26 mouse cellular contexts compared by ENCODE assay signal in the genomic region with DNA sequence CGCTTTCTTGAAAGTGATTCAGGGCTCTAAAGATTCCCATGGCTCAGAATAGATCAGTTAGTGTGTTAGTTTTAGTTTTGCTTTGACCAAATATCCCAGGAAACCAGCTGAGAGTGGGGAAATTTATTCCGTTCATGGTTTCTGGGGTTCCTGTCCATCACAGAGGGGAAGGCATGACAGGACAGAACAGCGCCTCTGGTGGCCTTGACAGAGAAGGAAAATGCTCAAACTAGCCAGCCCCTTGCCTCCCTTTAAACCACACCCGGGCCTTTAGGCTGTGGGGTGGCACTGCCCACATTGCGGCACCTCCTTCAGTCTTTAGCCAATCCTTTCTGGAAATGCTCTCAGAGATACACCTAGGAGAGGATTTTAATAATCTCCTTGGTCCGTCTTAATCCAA.
DNase-seq lines count a peak whose midpoint lies in the region; ATAC-seq and TF ChIP-seq lines count a peak whose summit lies in the region.
"Had no signal": no experiment of that assay in that cellular context is flagged by ENCODE, and none has a peak within 500 bp of the region (broad histone marks: within the 10 kb centered on the region; RNA-seq: fewer than 3 reads in every experiment).

No protein-coding gene starts in this region.

- H3K27me3 ChIP-seq in liver, postnatal 0 days (ENCODE audit: insufficient read depth, low read length), result peaks cover 8% of the 10 kb centered on the region
- H3K27me3 ChIP-seq in MEL (ENCODE audit: control insufficient read depth in 1 of 2, insufficient read depth in 2 of 2, low read length in 2 of 2), result peaks cover 0 to 2% of the 10 kb centered on the region in 2 experiments; a peak in 1 of 4 replicates
- 0 out of 2 replicates have a peak, but pooled peaks cover 3% of the 10 kb centered on the region for H3K27me3 ChIP-seq in forebrain, embryonic 14.5 days (replicated peaks; ENCODE audit: control insufficient read depth, insufficient read depth, low read length)

- TF ChIP-seq RAD21 in MEL (IDR thresholded peaks at IDR 0.05; ENCODE audit: low read depth, low read length), result no peak

- 88% methylated on average over 6 of the region's 6 CpGs for WGBS in liver, postnatal 0 days (ENCODE audit: insufficient replicate concordance)
- 90% methylated on average over 6 of the region's 6 CpGs for WGBS in forebrain, embryonic 14.5 days

- no peak overlapping the region for H3K9ac ChIP-seq in liver, postnatal 0 days (replicated peaks)
- H3K9ac ChIP-seq in MEL (ENCODE audit: control insufficient read depth, low read depth, low read length, poor library complexity, severe bottlenecking), result no peak overlapping the region
- no peak overlapping the region for H3K9ac ChIP-seq in forebrain, embryonic 14.5 days (ENCODE audit: low read length)
- H3K9ac ChIP-seq: embryonic facial prominence, embryonic 15.5 days; forebrain, postnatal 0 days; heart, embryonic 12.5 days; hindbrain, embryonic 13.5 days; lung, embryonic 14.5 days; midbrain, embryonic 12.5 days; neural tube, embryonic 12.5 days had no signal

- no peak overlapping the region for H3K27ac ChIP-seq in liver, postnatal 0 days (ENCODE audit: low read depth)
- H3K27ac ChIP-seq in MEL (ENCODE audit: control insufficient read depth, low read depth, low read length), result no peak overlapping the region
- H3K27ac ChIP-seq in bone marrow macrophage, adult 2 months (ENCODE audit: insufficient read depth, low read depth, low read length), result no peak overlapping the region
- H3K27ac ChIP-seq in forebrain, embryonic 14.5 days (ENCODE audit: low read depth, low read length), result no peak overlapping the region
- H3K27ac ChIP-seq: embryonic facial prominence, embryonic 15.5 days; hindbrain, embryonic 13.5 days; macrophage; midbrain, embryonic 12.5 days; neural tube, embryonic 12.5 days had no signal

- TF ChIP-seq POLR2A in MEL (IDR thresholded peaks at IDR 0.05; ENCODE audit: control insufficient read depth in 1 of 2, insufficient read depth in 1 of 2, low read depth in 1 of 2, low read length in 2 of 2, poor library complexity in 1 of 2), result no peak
- TF ChIP-seq POLR2A in bone marrow macrophage, adult 2 months (IDR thresholded peaks at IDR 0.05; ENCODE audit: borderline replicate concordance, low read depth, low read length), result no peak

- H3K79me2 ChIP-seq in MEL (ENCODE audit: control insufficient read depth, insufficient read depth, low read length, poor library complexity), result no peaks in the 10 kb centered on the region

- no peaks in the 10 kb centered on the region for H3K9me3 ChIP-seq in liver, postnatal 0 days (ENCODE audit: low read length)
- H3K9me3 ChIP-seq in MEL (replicated peaks; ENCODE audit: insufficient read depth, low read length), result no peaks in the 10 kb centered on the region
- H3K9me3 ChIP-seq in forebrain, embryonic 14.5 days (replicated peaks; ENCODE audit: control insufficient read depth, low read length), result no peaks in the 10 kb centered on the region
- H3K9me3 ChIP-seq: embryonic facial prominence, embryonic 15.5 days; heart, embryonic 12.5 days; hindbrain, embryonic 13.5 days; midbrain, embryonic 12.5 days; neural tube, embryonic 12.5 days had no signal

- no peak for ATAC-seq in liver, postnatal 0 days
- no peak for ATAC-seq in forebrain, embryonic 14.5 days
- ATAC-seq in CD4-positive, CD25-positive, alpha-beta regulatory T cell, adult 4 months, result no peak
- ATAC-seq: activated CD4-positive, CD25-positive, alpha-beta regulatory T cell, adult 4 months; forebrain, postnatal 0 days; inflammation-experienced regulatory T-cells, adult 6 months had no signal

- DNase-seq in liver, postnatal 0 days, result no peak
- no peak for DNase-seq in liver
- DNase-seq in MEL (ENCODE audit: low read depth, low spot score), result peak; percentile 46
- DNase-seq in forebrain, embryonic 14.5 days (ENCODE audit: low spot score), result no peak
- DNase-seq in heart, postnatal 36 days, result no peak
- DNase-seq: adrenal gland, postnatal 10 days; cerebellum, adult 11-12 months; cerebellum, postnatal 25 days; forebrain, postnatal 0 days; gastrocnemius, postnatal 10 days; heart, adult 11 months; heart, postnatal 14 days; left cerebral cortex, postnatal 4 days; lung, embryonic 14.5 days; right cerebral cortex, postnatal 14 days; thymus, adult 18-20 months had no signal

- 0 out of 2 replicates have a peak, but pooled peaks cover 5% of the 10 kb centered on the region for H3K4me1 ChIP-seq in liver, postnatal 0 days (ENCODE audit: insufficient read depth)
- H3K4me1 ChIP-seq in MEL (ENCODE audit: control insufficient read depth in 1 of 2, insufficient read depth in 2 of 2, low read length in 2 of 2), result no peaks in the 10 kb centered on the region
- peaks cover 35% of the 10 kb centered on the region for H3K4me1 ChIP-seq in bone marrow macrophage, adult 2 months (ENCODE audit: control insufficient read depth, insufficient read depth, low read length)
- H3K4me1 ChIP-seq in forebrain, embryonic 14.5 days (ENCODE audit: control insufficient read depth, insufficient read depth, low read length), result peaks cover 16% of the 10 kb centered on the region

- no peak overlapping the region for H3K4me3 ChIP-seq in liver, postnatal 0 days (ENCODE audit: low read depth, low read length)
- no peak overlapping the region for H3K4me3 ChIP-seq in MEL (ENCODE audit: control insufficient read depth in 1 of 2, insufficient read depth in 1 of 2, low read depth in 2 of 2, low read length in 2 of 2)
- H3K4me3 ChIP-seq in bone marrow macrophage, adult 2 months (ENCODE audit: insufficient read depth, low read length), result no peak overlapping the region
- no peak overlapping the region for H3K4me3 ChIP-seq in forebrain, embryonic 14.5 days (ENCODE audit: low read depth, low read length)
- H3K4me3 ChIP-seq: embryonic facial prominence, embryonic 15.5 days; heart, embryonic 12.5 days; hindbrain, embryonic 13.5 days; midbrain, embryonic 12.5 days; neural tube, embryonic 12.5 days had no signal

- H3K4me2 ChIP-seq in liver, postnatal 0 days (ENCODE audit: low read depth, low read length), result no peak overlapping the region
- no peak overlapping the region for H3K4me2 ChIP-seq in forebrain, embryonic 14.5 days (ENCODE audit: low read length)
- H3K4me2 ChIP-seq: embryonic facial prominence, embryonic 15.5 days; heart, embryonic 12.5 days; hindbrain, embryonic 13.5 days; lung, embryonic 14.5 days; midbrain, embryonic 12.5 days; neural tube, embryonic 12.5 days had no signal

- TF ChIP-seq EP300 in liver, postnatal 0 days (IDR thresholded peaks at IDR 0.05; ENCODE audit: low read depth), result no peak
- TF ChIP-seq EP300 in MEL (IDR thresholded peaks at IDR 0.05; ENCODE audit: low read depth in 1 of 2, low read length in 2 of 2), result no peak

- TF ChIP-seq CTCF in liver, postnatal 0 days (IDR thresholded peaks at IDR 0.05; ENCODE audit: low read depth), result peak; percentile 25; the same call in 1 of the 2 replicates
- peak; percentile 47 to 64 (median 52) for TF ChIP-seq CTCF in MEL (IDR thresholded peaks at IDR 0.05 in 2 of 3, conservative IDR thresholded peaks at IDR 0.05 in 1 of 3; ENCODE audit: control insufficient read depth in 1 of 3, insufficient read depth in 1 of 3, low read depth in 2 of 3, low read length in 3 of 3, poor library complexity in 1 of 3, severe bottlenecking in 1 of 3)
- TF ChIP-seq CTCF in bone marrow macrophage, adult 2 months (IDR thresholded peaks at IDR 0.05; ENCODE audit: low read depth, low read length), result 0 out of 2 replicates have a peak, but pooled peaks have one; percentile 8

- intact Hi-C loops in heart, postnatal 36 days (cut with DNase I), result no loop called here

- H3K36me3 ChIP-seq in liver, postnatal 0 days (replicated peaks; ENCODE audit: insufficient read depth, low read length), result no peaks in the 10 kb centered on the region
- H3K36me3 ChIP-seq in MEL (ENCODE audit: control insufficient read depth in 1 of 2, insufficient read depth in 2 of 2, low read length in 2 of 2), result no peaks in the 10 kb centered on the region
- no peaks in the 10 kb centered on the region for H3K36me3 ChIP-seq in forebrain, embryonic 14.5 days (ENCODE audit: control insufficient read depth, insufficient read depth, low read length)
- H3K36me3 ChIP-seq: embryonic facial prominence, embryonic 15.5 days; heart, embryonic 12.5 days; hindbrain, embryonic 13.5 days; midbrain, embryonic 12.5 days; neural tube, embryonic 12.5 days had no signal

TF ChIP-seq in MEL, 35 proteins besides CTCF, POLR2A, EP300 and RAD21:
- TF ChIP-seq POLR2AphosphoS5 (IDR thresholded peaks at IDR 0.05; ENCODE audit: borderline replicate concordance, low read depth, low read length), result no peak
